Mouse (Mus musculus): ENCODE data around the gene Pkd1l3. TPM values are rescaled to one million over a fixed set of nuclear protein-coding genes. Genes with fewer than 3 reads are reported as not detected.

The Pkd1l3 gene
- total RNA-seq (2022) = under 1 TPM in 2 of 4 experiments, not detected in 2; 0.02 to 0.08 TPM

DNA sequence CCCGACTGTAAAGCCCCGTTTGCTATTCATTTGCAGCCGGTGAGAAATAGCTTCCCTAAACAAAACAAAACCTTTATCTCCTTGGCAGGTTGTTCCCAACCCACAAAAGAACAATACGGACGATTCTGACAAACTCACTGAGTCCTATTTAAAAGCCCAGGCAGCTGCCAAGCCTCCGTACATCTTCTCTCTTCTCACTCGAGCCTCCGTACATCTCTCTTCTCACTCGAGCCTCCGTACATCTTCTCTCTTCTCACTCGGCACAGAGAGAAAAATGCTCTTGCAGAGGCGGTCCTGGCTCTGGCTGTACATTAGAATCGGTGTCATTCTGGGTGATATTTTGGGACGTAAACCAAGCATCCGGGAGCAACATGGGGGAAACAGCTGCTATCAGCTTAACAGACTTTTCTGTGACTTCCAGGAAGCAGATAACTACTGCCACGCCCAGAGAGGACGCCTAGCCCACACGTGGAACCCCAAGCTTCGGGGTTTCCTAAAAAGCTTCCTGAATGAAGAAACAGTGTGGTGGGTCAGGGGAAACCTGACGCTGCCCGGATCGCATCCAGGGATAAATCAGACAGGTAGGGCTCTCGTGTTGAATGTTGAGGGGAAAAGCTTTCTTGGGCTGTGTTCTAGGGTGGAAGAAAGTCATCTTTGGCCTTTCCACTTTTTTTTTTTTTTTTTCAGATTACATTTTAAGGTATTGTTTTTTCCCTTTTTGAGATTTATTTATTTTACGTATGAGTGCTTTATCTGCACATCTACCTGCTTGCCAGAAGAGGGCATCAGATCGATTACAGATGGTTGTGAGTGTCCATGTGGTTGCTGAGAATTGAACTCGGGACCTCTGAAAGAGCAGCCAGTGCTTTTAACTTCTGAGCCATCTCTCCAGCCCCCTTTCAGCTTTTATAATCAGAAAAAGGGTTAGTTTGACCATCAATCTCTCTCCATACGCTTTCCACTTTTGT, at the start of gene Pkd1l3:
Gene Pkd1l3, plus strand, starts transcription at position 275 of the 968 bp plus-strand sequence.
- no peak for DNase-seq (ENCODE audit: low spot score in 2 of 2)

- no peak for DNase-seq (ENCODE audit: low spot score in 2 of 2)
These were observed 49.6 kb upstream of the Pkd1l3 start for GRCm38 (mm10) chr8:109564766-109565165.

GRCm38 (mm10) chr8:109565498-109566333, 48.6 kb upstream of the Pkd1l3 start, which contains the start of the genes Dhx38 and Txnl4b:
Gene Dhx38 (minus strand): TSS chr8:109565861.
Gene Txnl4b (plus strand): TSS chr8:109565892.
- peak; percentile 97 to 98 for DNase-seq (ENCODE audit: low spot score in 2 of 2)

DNA sequence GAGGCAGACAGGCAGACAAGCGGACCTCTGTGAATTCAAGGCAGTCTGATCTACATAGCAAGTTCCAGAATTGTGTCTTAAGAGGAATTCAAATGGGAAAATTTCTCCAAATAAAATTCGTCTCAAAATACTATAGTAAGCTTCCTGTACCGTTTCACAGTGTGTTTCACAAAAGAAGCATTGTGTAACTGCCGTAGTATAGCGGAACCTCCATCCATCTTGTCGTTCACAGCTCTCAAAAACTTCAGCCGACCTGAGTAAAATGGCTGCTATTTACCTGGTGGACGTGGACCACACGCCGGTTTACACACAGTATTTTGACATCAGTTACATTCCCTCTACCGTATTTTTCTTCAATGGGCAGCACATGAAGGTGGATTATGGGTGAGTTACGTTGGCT, 43.2 kb upstream of the Pkd1l3 start:
- DNase-seq (ENCODE audit: low spot score in 2 of 2) = no peak

DNA sequence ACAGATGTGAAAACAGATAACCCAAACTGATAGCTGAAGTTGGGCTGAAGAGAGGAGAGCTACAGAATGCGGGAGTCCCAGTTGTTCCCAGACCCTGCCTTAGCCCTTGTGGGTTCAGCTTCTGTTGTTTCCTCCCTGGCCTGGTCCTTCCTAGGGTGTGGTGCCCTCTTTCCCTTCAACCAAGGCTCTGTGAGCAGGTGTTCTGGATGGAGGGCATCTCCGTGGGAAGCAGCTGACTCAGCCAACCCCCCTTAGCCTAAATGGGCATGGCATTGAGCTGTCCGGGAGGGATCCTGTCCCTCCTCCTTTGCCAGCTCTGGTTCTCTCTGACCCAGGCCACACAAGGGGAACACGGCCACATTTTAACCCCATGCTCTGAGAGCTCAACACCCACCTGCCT, 38.0 kb upstream of the Pkd1l3 start:
- DNase-seq (ENCODE audit: low spot score in 2 of 2) = no peak

GRCm38 (mm10) chr8:109578900-109579301, 35.4 kb upstream of the Pkd1l3 start, which contains the start of gene Hp:
Gene Hp (minus strand): TSS chr8:109579172.
- no peak for DNase-seq (ENCODE audit: low spot score in 2 of 2)

- DNase-seq (ENCODE audit: low spot score in 2 of 2) = no peak
These were observed 30.0 kb upstream of the Pkd1l3 start for GRCm38 (mm10) chr8:109584293-109584692.

DNA sequence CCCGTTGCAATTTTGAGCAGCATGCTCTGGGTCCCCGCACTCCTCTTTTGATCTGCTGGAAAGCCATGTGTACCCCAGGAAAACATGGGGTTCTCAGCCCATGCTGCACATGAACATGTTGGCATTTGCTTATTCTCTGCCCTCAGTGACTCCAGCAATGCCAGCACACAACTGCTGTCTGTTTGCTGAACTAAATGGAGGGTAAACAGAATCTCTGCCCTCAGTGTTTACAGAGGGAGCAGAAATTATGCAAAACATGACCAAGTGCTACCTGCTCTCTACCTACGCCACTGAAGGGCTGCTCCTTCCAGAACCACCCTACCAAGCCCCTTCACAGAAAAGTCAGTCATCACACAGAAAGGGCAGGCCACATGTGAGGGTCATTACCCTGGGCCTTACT, 29.5 kb upstream of the Pkd1l3 start:
- DNase-seq (ENCODE audit: low spot score in 2 of 2) = no peak

- no peak for DNase-seq (ENCODE audit: low spot score in 2 of 2)
These were observed 28.7 kb upstream of the Pkd1l3 start for GRCm38 (mm10) chr8:109585652-109586051.

- DNase-seq (ENCODE audit: low spot score in 2 of 2) = no peak
These were observed 27.3 kb upstream of the Pkd1l3 start for GRCm38 (mm10) chr8:109586972-109587504.

- DNase-seq (ENCODE audit: low spot score in 2 of 2) = no peak
These were observed 23.4 kb upstream of the Pkd1l3 start for GRCm38 (mm10) chr8:109590901-109591300.

DNA sequence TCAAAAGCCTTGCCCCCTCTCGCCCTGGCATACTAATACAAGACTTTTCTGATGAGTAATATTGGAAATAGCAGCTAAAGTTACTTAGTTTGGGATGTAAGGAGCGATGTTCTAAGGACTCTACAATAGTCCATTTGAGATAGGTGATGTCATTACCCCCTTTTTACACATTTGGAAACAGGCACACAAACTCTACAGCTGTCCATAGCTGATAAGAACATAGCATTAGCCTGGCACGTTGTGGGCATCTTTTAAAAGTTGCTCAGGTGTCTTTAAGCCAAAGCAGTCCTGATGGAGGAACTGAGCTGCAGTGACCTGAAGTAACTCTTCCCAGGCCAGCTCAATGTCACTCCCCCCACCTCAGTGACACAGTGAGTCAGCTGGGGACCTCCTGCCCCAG, 22.9 kb upstream of the Pkd1l3 start:
- no peak for DNase-seq (ENCODE audit: low spot score in 2 of 2)

DNA sequence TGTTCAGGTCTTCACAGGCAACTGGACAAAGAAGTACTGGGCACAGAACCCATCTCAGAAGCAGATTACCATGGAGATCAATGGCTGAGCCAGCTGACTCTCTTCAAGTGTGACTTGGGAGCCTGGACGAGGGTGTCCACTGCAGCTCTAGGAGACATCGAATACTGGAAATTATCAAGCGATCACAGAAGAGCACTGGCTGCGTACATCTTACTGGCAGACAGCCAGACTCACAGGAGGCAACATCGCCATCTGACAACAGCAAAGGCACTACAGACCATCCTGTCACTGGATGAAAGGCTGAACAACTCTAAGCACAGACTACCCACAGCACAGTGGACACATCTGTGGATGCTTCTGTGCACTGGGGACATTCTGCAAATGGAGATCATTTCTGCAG, 22.2 kb upstream of the Pkd1l3 start:
- no peak for DNase-seq (ENCODE audit: low spot score in 2 of 2)

- DNase-seq (ENCODE audit: low spot score in 2 of 2) = no peak
These were observed 21.1 kb upstream of the Pkd1l3 start for GRCm38 (mm10) chr8:109593117-109593788.

DNA sequence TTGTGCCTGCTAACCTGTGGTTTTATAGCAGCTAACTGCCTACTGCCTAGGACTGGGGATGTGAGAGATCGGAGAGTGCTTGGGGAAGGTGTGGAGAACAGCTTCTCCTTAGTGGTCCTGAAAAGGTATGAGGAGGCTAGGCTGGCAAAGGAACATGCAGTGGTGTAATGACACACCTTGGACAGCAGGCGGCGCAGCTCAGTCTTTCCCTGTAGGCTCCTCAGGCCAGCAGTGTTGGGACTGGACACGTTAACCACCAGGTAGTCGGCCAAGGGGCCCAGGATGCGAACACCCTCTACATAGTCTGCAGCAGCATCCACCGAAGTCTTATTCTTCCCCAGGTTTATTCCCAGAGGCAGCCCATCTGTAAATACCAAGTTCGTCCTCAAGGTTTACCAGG, 18.5 kb upstream of the Pkd1l3 start:
- DNase-seq (ENCODE audit: low spot score in 2 of 2) = no peak

DNA sequence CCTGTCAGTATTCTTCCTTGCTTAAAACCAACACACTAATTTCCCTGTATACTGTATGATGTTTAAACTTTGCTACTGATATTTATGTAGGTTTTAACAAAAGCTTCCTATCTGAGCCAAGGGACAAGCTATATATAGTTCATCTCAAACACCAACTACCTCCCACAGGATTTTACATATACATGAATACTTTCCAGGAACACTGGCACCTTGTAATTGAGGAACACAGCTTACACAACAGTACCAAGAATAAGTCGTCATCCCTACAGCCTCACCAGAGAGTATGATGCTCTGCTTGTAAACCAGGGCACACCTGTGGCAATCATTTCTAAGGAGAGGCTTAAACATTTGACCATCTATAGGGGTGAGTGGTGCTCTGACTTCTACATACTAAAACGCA, 7.6 kb upstream of the Pkd1l3 start:
- DNase-seq (ENCODE audit: low spot score in 2 of 2) = no peak

DNA sequence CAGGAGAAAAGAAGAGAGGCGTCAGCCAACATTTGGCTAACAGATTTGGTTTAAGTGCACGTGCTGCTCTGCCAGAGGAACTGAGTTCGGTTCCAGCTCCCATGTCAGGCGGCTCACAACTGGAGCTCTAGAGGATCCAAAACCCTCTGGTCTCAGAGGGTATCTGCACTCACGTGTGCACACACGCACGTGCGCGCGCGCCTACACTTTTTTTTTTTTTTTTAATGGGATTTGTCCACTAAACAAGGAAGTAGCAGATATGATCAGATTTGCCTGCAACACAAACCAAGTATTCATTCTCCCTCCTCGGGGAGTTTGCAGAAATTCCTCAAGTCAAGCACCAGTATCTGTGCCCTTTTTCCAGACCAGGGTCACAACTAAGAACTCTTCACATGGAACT, 6.7 kb upstream of the Pkd1l3 start:
- no peak for DNase-seq (ENCODE audit: low spot score in 2 of 2)

DNA sequence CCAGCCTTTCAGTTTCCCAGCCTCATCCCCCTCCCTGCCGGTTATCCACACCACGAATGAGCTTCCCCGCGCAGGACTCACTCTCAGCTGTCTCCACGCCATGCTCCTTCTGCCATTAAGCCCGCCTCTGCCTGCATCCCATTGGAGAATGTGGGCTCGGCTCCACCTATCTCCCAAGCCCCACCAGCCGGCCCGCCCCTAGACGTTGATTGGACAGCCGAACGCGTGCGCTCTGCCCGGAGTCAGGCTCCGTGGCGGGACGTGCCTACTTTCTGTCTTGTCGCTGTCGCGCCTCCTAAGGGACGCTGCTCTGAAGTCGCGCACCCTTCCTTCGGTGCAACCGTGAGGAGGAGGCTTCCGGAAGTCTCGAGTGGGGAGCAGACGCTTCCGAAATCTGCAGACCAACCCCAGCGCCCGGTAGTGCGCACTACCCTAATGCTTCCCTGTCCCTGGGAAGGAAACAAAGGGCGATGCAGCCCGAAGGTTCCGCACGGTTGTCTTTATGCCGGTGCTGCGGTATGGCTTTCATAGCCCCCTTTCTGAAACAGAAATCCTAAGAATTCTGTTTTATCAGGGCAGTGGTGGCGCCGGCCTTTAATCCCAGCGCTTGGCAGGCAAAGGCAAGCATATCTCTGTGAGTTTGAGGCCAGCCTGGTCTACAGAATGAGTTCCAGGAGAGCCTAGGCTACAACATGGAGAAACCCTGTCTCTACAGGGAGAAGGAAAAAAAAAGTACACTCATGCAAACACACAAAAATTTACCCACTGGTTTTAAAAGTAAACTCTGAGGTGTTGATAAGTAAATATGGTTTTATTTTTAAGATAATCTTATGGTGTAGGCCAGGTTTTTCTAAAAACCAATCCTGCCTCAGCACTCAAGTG, 5.8 kb upstream of the Pkd1l3 start, which contains the start of gene Dhodh:
Gene Dhodh, minus strand, starts transcription at position 403 of the 882 bp plus-strand sequence.
- peak; percentile 92 to 93 for DNase-seq (ENCODE audit: low spot score in 2 of 2)

GRCm38 (mm10) chr8:109609153-109609502, 5.2 kb upstream of the Pkd1l3 start:
- DNase-seq (ENCODE audit: low spot score in 2 of 2) = peak; percentile 36 to 44

- no peak for DNase-seq (ENCODE audit: low spot score in 2 of 2)
These were observed 1.3 kb downstream of the Pkd1l3 start for GRCm38 (mm10) chr8:109615569-109615968.
